Mouse (Mus musculus): ENCODE results near the gene Gm11060. TPM values are rescaled to one million over a fixed set of nuclear protein-coding genes. Genes with fewer than 3 reads are reported as not detected.
A peak's percentile ranks its signal among the peaks of the same experiment; 100 is the strongest.

Gm11060 gene
- polyA plus RNA-seq (2015; fragmentation: Nextera tagmentation; extraction: Ambion mirVana) = not detected in 2 replicates

- H3K9ac ChIP-seq = no peak within 1 kb of the TSS
- H3K4me3 ChIP-seq (replicated peaks) = no peak within 1 kb of the TSS
- H3K4me2 ChIP-seq = no peak within 1 kb of the TSS
- H3K4me1 ChIP-seq = peaks cover 9% of the 10 kb centered on the region; the same call in 1 of the 2 replicates
- WGBS = 82% methylated on average over 2 of the region's 2 CpGs
- no peaks in the 10 kb centered on the region for H3K36me3 ChIP-seq
- no peaks in the 10 kb centered on the region for H3K27me3 ChIP-seq (replicated peaks)
- no peak for ATAC-seq (ENCODE audit: insufficient read depth, low FRiP score, low read depth)
- H3K27ac ChIP-seq = peak within 1 kb of the TSS; percentile 26; the same call in 1 of the 2 replicates
- H3K9me3 ChIP-seq = no peaks in the 10 kb centered on the region
Measured at GRCm38 (mm10) chr2:105091718-105092117, at the start of gene Gm11060. Gm11060 (plus strand) TSS chr2:105092018.

GRCm38 (mm10) chr2:105043152-105043551, 48.7 kb upstream of the Gm11060 start:
- no peak overlapping the region for H3K27ac ChIP-seq
- H3K36me3 ChIP-seq = no peaks in the 10 kb centered on the region
- H3K9me3 ChIP-seq = no peaks in the 10 kb centered on the region
- 39% methylated on average over 4 of the region's 4 CpGs for WGBS
- no peak overlapping the region for H3K4me2 ChIP-seq
- H3K9ac ChIP-seq = no peak overlapping the region
- no peaks in the 10 kb centered on the region for H3K4me1 ChIP-seq
- H3K4me3 ChIP-seq (replicated peaks) = no peak overlapping the region
- H3K27me3 ChIP-seq (replicated peaks) = no peaks in the 10 kb centered on the region
- no peak for ATAC-seq (ENCODE audit: insufficient read depth, low FRiP score, low read depth)

- Histone ChIP-seq H3K4me1 (no peaks in the 10 kb centered on the region), H3K27me3 (replicated peaks) (no peaks in the 10 kb centered on the region), H3K9me3 (no peaks in the 10 kb centered on the region), H3K9ac (no peak overlapping the region), H3K27ac (no peak overlapping the region), H3K4me3 (replicated peaks) (no peak overlapping the region), H3K36me3 (no peaks in the 10 kb centered on the region), H3K4me2 (no peak overlapping the region)
- ATAC-seq (ENCODE audit: insufficient read depth, low FRiP score, low read depth) = no peak
- 54% methylated on average over 1 of the region's 1 CpGs for WGBS
Measured at GRCm38 (mm10) chr2:105048301-105048700, 43.5 kb upstream of the Gm11060 start.

- Histone ChIP-seq H3K36me3 (no peaks in the 10 kb centered on the region), H3K27ac (no peak overlapping the region), H3K27me3 (replicated peaks) (no peaks in the 10 kb centered on the region), H3K9ac (no peak overlapping the region), H3K4me2 (no peak overlapping the region), H3K4me3 (replicated peaks) (no peak overlapping the region), H3K9me3 (no peaks in the 10 kb centered on the region), H3K4me1 (no peaks in the 10 kb centered on the region)
- ATAC-seq (ENCODE audit: insufficient read depth, low FRiP score, low read depth) = peak; percentile 39; the same call in 1 of the 2 replicates
- WGBS = 47% methylated on average over 1 of the region's 1 CpGs
Measured at GRCm38 (mm10) chr2:105055529-105055928, 36.3 kb upstream of the Gm11060 start.

- no peak overlapping the region for H3K27ac ChIP-seq
- ATAC-seq (ENCODE audit: insufficient read depth, low FRiP score, low read depth) = no peak
- H3K9ac ChIP-seq = no peak overlapping the region
- no peaks in the 10 kb centered on the region for H3K9me3 ChIP-seq
- no peaks in the 10 kb centered on the region for H3K4me1 ChIP-seq
- no peak overlapping the region for H3K4me2 ChIP-seq
- WGBS = 41% methylated on average over 7 of the region's 7 CpGs
- no peaks in the 10 kb centered on the region for H3K27me3 ChIP-seq (replicated peaks)
- H3K4me3 ChIP-seq (replicated peaks) = no peak overlapping the region
- H3K36me3 ChIP-seq = no peaks in the 10 kb centered on the region
Measured at GRCm38 (mm10) chr2:105058577-105059116, 33.2 kb upstream of the Gm11060 start.

- H3K27ac ChIP-seq = no peak overlapping the region
- no peaks in the 10 kb centered on the region for H3K4me1 ChIP-seq
- WGBS = 47% methylated on average over 7 of the region's 7 CpGs
- ATAC-seq (ENCODE audit: insufficient read depth, low FRiP score, low read depth) = no peak
- no peak overlapping the region for H3K4me2 ChIP-seq
- no peak overlapping the region for H3K4me3 ChIP-seq (replicated peaks)
- no peaks in the 10 kb centered on the region for H3K36me3 ChIP-seq
- H3K9me3 ChIP-seq = no peaks in the 10 kb centered on the region
- no peaks in the 10 kb centered on the region for H3K27me3 ChIP-seq (replicated peaks)
- H3K9ac ChIP-seq = no peak overlapping the region
Measured at GRCm38 (mm10) chr2:105062741-105063372, 29.0 kb upstream of the Gm11060 start.

GRCm38 (mm10) chr2:105072496-105072895, 19.3 kb upstream of the Gm11060 start:
- WGBS = 73% methylated on average over 4 of the region's 4 CpGs
- H3K4me3 ChIP-seq (replicated peaks) = no peak overlapping the region
- H3K4me1 ChIP-seq = no peaks in the 10 kb centered on the region

GRCm38 (mm10) chr2:105074196-105074595, 17.6 kb upstream of the Gm11060 start:
- Histone ChIP-seq H3K4me3 (replicated peaks) (no peak overlapping the region), H3K9ac (no peak overlapping the region), H3K27ac (no peak overlapping the region), H3K27me3 (replicated peaks) (no peaks in the 10 kb centered on the region), H3K36me3 (no peaks in the 10 kb centered on the region), H3K4me1 (no peaks in the 10 kb centered on the region), H3K4me2 (no peak overlapping the region), H3K9me3 (no peaks in the 10 kb centered on the region)
- WGBS = 41% methylated on average over 4 of the region's 4 CpGs
- no peak; the same call in 1 of the 2 replicates for ATAC-seq (ENCODE audit: insufficient read depth, low FRiP score, low read depth)

More at GRCm38 (mm10) chr2:105072496-105072895, 19.3 kb upstream of the Gm11060 start:
- no peaks in the 10 kb centered on the region for H3K27me3 ChIP-seq (replicated peaks)
- no peak for ATAC-seq (ENCODE audit: insufficient read depth, low FRiP score, low read depth)
- H3K36me3 ChIP-seq = no peaks in the 10 kb centered on the region
- no peak overlapping the region for H3K9ac ChIP-seq
- H3K4me2 ChIP-seq = no peak overlapping the region
- H3K9me3 ChIP-seq = no peaks in the 10 kb centered on the region
- no peak overlapping the region for H3K27ac ChIP-seq

GRCm38 (mm10) chr2:105075809-105076208, 16.0 kb upstream of the Gm11060 start:
- no peak for ATAC-seq (ENCODE audit: insufficient read depth, low FRiP score, low read depth)
- no peak overlapping the region for H3K4me2 ChIP-seq
- WGBS = 52% methylated on average over 5 of the region's 5 CpGs
- H3K9ac ChIP-seq = no peak overlapping the region
- H3K36me3 ChIP-seq = no peaks in the 10 kb centered on the region
- H3K4me1 ChIP-seq = no peaks in the 10 kb centered on the region
- no peak overlapping the region for H3K4me3 ChIP-seq (replicated peaks)
- no peaks in the 10 kb centered on the region for H3K9me3 ChIP-seq
- no peak overlapping the region for H3K27ac ChIP-seq
- H3K27me3 ChIP-seq (replicated peaks) = no peaks in the 10 kb centered on the region

- no peak overlapping the region for H3K4me2 ChIP-seq
- H3K27ac ChIP-seq = no peak overlapping the region
- no peaks in the 10 kb centered on the region for H3K36me3 ChIP-seq
- H3K9ac ChIP-seq = no peak overlapping the region
- H3K9me3 ChIP-seq = no peaks in the 10 kb centered on the region
- H3K27me3 ChIP-seq (replicated peaks) = no peaks in the 10 kb centered on the region
- WGBS = 90% methylated on average over 7 of the region's 7 CpGs
- ATAC-seq (ENCODE audit: insufficient read depth, low FRiP score, low read depth) = no peak
- H3K4me3 ChIP-seq (replicated peaks) = no peak overlapping the region
- H3K4me1 ChIP-seq = no peaks in the 10 kb centered on the region
Measured at GRCm38 (mm10) chr2:105077151-105077550, 14.7 kb upstream of the Gm11060 start.

- 34% methylated on average over 9 of the region's 9 CpGs for WGBS
- Histone ChIP-seq H3K27ac (no peak overlapping the region), H3K36me3 (no peaks in the 10 kb centered on the region), H3K9me3 (no peaks in the 10 kb centered on the region), H3K27me3 (replicated peaks) (no peaks in the 10 kb centered on the region), H3K9ac (no peak overlapping the region), H3K4me1 (no peaks in the 10 kb centered on the region), H3K4me3 (replicated peaks) (no peak overlapping the region), H3K4me2 (no peak overlapping the region)
- ATAC-seq (ENCODE audit: insufficient read depth, low FRiP score, low read depth) = no peak
Measured at GRCm38 (mm10) chr2:105082256-105082790, 9.5 kb upstream of the Gm11060 start.

GRCm38 (mm10) chr2:105084035-105084434, 7.8 kb upstream of the Gm11060 start:
- WGBS = 76% methylated on average over 4 of the region's 4 CpGs
- Histone ChIP-seq H3K4me3 (replicated peaks) (no peak overlapping the region), H3K27me3 (replicated peaks) (no peaks in the 10 kb centered on the region), H3K9ac (no peak overlapping the region), H3K9me3 (no peaks in the 10 kb centered on the region), H3K4me1 (no peaks in the 10 kb centered on the region), H3K27ac (no peak overlapping the region), H3K36me3 (no peaks in the 10 kb centered on the region), H3K4me2 (no peak overlapping the region)
- ATAC-seq (ENCODE audit: insufficient read depth, low FRiP score, low read depth) = no peak

Measured in stomach, embryonic 15.5 days (tissue).